Mouse (Mus musculus) embryonic fibroblast, embryonic 13.5 days (primary cell): Measurements from ENCODE around the gene Filip1.

Experiments
- CTCF ChIP-seq: IDR thresholded peaks from 2 replicates; pipeline ENCODE4 v1.5.1; 2011; ENCODE audit warnings: mild to moderate bottlenecking, control low read depth, low read length, moderate library complexity, borderline replicate concordance; ENCODE audit not compliant: insufficient read depth
- POLR2A ChIP-seq: IDR thresholded peaks from 2 replicates; pipeline ENCODE4 v1.6.1; 2011; ENCODE audit warnings: low read depth, mild to moderate bottlenecking, control low read depth, low read length, moderate library complexity

DNA sequence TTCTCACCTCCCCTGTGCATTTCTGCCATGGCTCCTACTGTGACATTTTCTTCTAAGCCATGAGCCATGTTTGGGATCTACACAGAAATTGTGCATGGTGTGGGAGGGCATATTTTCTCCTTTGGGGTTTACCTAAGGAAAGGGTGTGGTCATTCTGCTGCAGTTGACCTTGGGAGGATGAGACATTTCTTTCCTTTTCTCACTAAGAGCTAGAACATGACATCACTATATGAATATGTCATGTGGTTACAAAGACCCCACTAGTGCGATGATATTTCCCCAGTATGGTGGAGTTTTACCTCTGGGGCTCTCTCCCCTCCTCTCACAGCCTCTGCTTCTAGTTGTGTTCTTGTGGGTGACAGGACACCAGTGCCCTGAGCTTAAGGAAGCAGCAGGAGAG lies 22.9 kb downstream of the Filip1 start:
- TF ChIP-seq CTCF (no peak), POLR2A (no peak)
